Mouse (Mus musculus) kidney, postnatal 0 days (tissue): ENCODE results near the gene Acer2. TPM values are rescaled to one million over a fixed set of nuclear protein-coding genes. Genes with fewer than 3 reads are reported as not detected.

Source experiments
- ATAC-seq: fragments of 200-750 bp; cut with Nextera tagmentation; replicated peaks from 2 replicates; pipeline ENCODE4 v1.8.0; 2017; ENCODE audit warnings: low read depth, moderate number of reproducible peaks, moderate TSS enrichment, moderate library complexity; ENCODE audit not compliant: low FRiP score
- DNase-seq: peaks from one replicate; pipeline ENCODE4 v3.0.0-alpha.2; 2016; ENCODE audit warnings: low spot score
- H3K27ac ChIP-seq: fragments of 300-500 bp; sonication (generic); 2 replicates; pipeline ENCODE4 v1.5.1; 2014; ENCODE audit warnings: mild to moderate bottlenecking
- H3K27me3 ChIP-seq: fragments of 300-500 bp; sonication (generic); 2 replicates; pipeline ENCODE4 v1.6.1; 2014; ENCODE audit warnings: low read length, mixed read lengths; ENCODE audit not compliant: insufficient read depth
- H3K36me3 ChIP-seq: fragments of 300-500 bp; sonication (generic); 2 replicates; pipeline ENCODE4 v1.6.1; 2014; ENCODE audit warnings: low read length, mixed read lengths; ENCODE audit not compliant: insufficient read depth
- H3K4me1 ChIP-seq: fragments of 300-500 bp; sonication (generic); replicated peaks from 2 replicates; pipeline ENCODE4 v1.6.1; 2014; ENCODE audit warnings: antibody characterized with exemption, low read length, mixed read lengths; ENCODE audit not compliant: insufficient read depth
- H3K4me2 ChIP-seq: fragments of 300-500 bp; sonication (generic); 2 replicates; pipeline ENCODE4 v1.6.1; 2014; ENCODE audit warnings: mild to moderate bottlenecking, low read length, moderate library complexity, mixed read lengths
- H3K4me3 ChIP-seq: fragments of 300-500 bp; sonication (generic); replicated peaks from 2 replicates; pipeline ENCODE4 v1.5.1; 2014; ENCODE audit warnings: low read depth, low read length
- H3K9ac ChIP-seq: fragments of 300-500 bp; sonication (generic); 2 replicates; pipeline ENCODE4 v1.6.1; 2014; ENCODE audit warnings: low read depth, low read length
- H3K9me3 ChIP-seq: fragments of 300-500 bp; sonication (generic); replicated peaks from 2 replicates; pipeline ENCODE4 v1.6.1; 2016; ENCODE audit warnings: low read length, inconsistent platforms, mixed read lengths
- CTCF ChIP-seq: IDR thresholded peaks from 2 replicates; pipeline ENCODE4 v1.5.1; 2016; ENCODE audit warnings: antibody characterized with exemption, low read depth, mild to moderate bottlenecking, moderate library complexity
- WGBS: fragments of 180-500 bp; shearing (Covaris S2); extraction: QIAGEN DNeasy Blood & Tissue Kit; methylation state at CpG from one replicate; pipeline ENCODE4 v1.1.7; 2014; 5-methylcytosine and 5-hydroxymethylcytosine counted together
- polyA plus RNA-seq: library from polyadenylated mRNA; unstranded; fragments of >200 nt; fragmentation: Nextera tagmentation; extraction: Ambion mirVana; gene quantifications from 2 replicates; pipeline ENCODE4 v1.2.1, GENCODE M21; 2015

The Acer2 gene
- polyA plus RNA-seq, 1 experiment from 2014 or later, result 55.5 TPM

GRCm38 (mm10) chr4:86924804-86925458 lies 50.7 kb downstream of the Acer2 start:
- H3K4me1 ChIP-seq, result no peaks in the 10 kb centered on the region
- H3K9me3 ChIP-seq, result no peaks in the 10 kb centered on the region
- 8% methylated on average over 9 of the region's 9 CpGs for whole genome bisulfite sequencing
- no peak overlapping the region for H3K4me2 ChIP-seq
- H3K9ac ChIP-seq, result no peak overlapping the region
- peak; percentile 98 for TF ChIP-seq CTCF
- DNase-seq (peak; percentile 91), ATAC-seq (no peak)
- no peak overlapping the region for H3K27ac ChIP-seq
- no peaks in the 10 kb centered on the region for H3K27me3 ChIP-seq
- H3K4me3 ChIP-seq, result no peak overlapping the region
- H3K36me3 ChIP-seq, result no peaks in the 10 kb centered on the region

GRCm38 (mm10) chr4:86926997-86927396 lies 52.8 kb downstream of the Acer2 start:
- Histone ChIP-seq H3K4me2 (no peak overlapping the region), H3K27ac (no peak overlapping the region), H3K36me3 (no peaks in the 10 kb centered on the region), H3K4me1 (no peaks in the 10 kb centered on the region), H3K27me3 (no peaks in the 10 kb centered on the region), H3K4me3 (no peak overlapping the region), H3K9me3 (no peaks in the 10 kb centered on the region), H3K9ac (no peak overlapping the region)
- 85% methylated on average over 3 of the region's 3 CpGs for WGBS
- ATAC-seq, result no peak
- no peak for TF ChIP-seq CTCF
- no peak for DNase-seq

- no peak overlapping the region for H3K27ac ChIP-seq
- H3K4me1 ChIP-seq, result no peaks in the 10 kb centered on the region
- H3K27me3 ChIP-seq, result no peaks in the 10 kb centered on the region
- peak overlapping the region; percentile 70 for H3K4me2 ChIP-seq
- H3K4me3 ChIP-seq, result peak overlapping the region; percentile 44; the same call in 1 of the 2 replicates
- no peaks in the 10 kb centered on the region for H3K36me3 ChIP-seq
- WGBS, result 93% methylated on average over 7 of the region's 7 CpGs
- ATAC-seq, result peak; percentile 18; the same call in 1 of the 2 replicates
- no peaks in the 10 kb centered on the region for H3K9me3 ChIP-seq
- no peak overlapping the region for H3K9ac ChIP-seq
- no peak for DNase-seq
- TF ChIP-seq CTCF, result no peak
Measured at GRCm38 (mm10) chr4:86930101-86930635, 56.0 kb downstream of the Acer2 start.

- peak overlapping the region; percentile 82 for H3K27ac ChIP-seq
- DNase-seq (peak; percentile 46), ATAC-seq (peak; percentile 81)
- H3K9ac ChIP-seq, result peak overlapping the region; percentile 62
- no peaks in the 10 kb centered on the region for H3K27me3 ChIP-seq
- H3K9me3 ChIP-seq, result no peaks in the 10 kb centered on the region
- H3K4me2 ChIP-seq, result peak overlapping the region; percentile 70
- WGBS, result 13% methylated on average over 33 of the region's 33 CpGs
- H3K36me3 ChIP-seq, result no peaks in the 10 kb centered on the region
- TF ChIP-seq CTCF, result peak; percentile 46
- peak overlapping the region; percentile 44 for H3K4me3 ChIP-seq
- no peaks in the 10 kb centered on the region for H3K4me1 ChIP-seq
Measured at GRCm38 (mm10) chr4:86930636-86931456, 56.6 kb downstream of the Acer2 start.

DNA sequence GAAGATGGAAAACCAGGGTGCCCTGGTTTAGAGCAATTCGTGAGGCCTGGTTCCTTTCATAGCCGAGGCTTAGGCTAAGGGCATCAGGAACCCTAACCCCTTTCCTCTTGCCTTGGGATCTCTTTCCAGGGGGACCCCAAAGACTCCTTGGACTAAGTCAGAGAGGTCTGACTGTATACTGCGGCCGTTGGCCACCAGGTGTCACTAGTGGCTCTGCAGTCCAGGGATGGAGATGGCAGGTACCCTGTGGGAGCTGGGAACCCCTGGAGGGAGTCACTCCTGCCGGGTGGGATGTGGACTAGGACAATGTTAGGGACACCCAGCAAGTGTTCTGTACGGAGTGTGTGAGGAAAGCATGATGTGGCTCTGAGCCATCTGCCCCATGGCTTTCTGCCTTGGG lies 58.8 kb downstream of the Acer2 start:
- Histone ChIP-seq H3K4me1 (no peaks in the 10 kb centered on the region), H3K9ac (no peak overlapping the region), H3K4me3 (no peak overlapping the region), H3K9me3 (no peaks in the 10 kb centered on the region), H3K27ac (no peak overlapping the region), H3K36me3 (no peaks in the 10 kb centered on the region), H3K27me3 (no peaks in the 10 kb centered on the region), H3K4me2 (no peak overlapping the region)
- peak; percentile 54; the same call in 1 of the 2 replicates for TF ChIP-seq CTCF
- no peak for DNase-seq
- 90% methylated on average over 6 of the region's 6 CpGs for WGBS
- ATAC-seq, result no peak

GRCm38 (mm10) chr4:86936217-86936616 lies 62.0 kb downstream of the Acer2 start:
- no peak overlapping the region for H3K4me2 ChIP-seq
- WGBS, result 92% methylated on average over 9 of the region's 9 CpGs
- H3K27ac ChIP-seq, result no peak overlapping the region
- no peaks in the 10 kb centered on the region for H3K9me3 ChIP-seq
- no peaks in the 10 kb centered on the region for H3K27me3 ChIP-seq
- no peak for ATAC-seq
- no peak overlapping the region for H3K4me3 ChIP-seq
- no peak for TF ChIP-seq CTCF
- no peak overlapping the region for H3K9ac ChIP-seq
- no peak for DNase-seq
- H3K36me3 ChIP-seq, result no peaks in the 10 kb centered on the region
- H3K4me1 ChIP-seq, result no peaks in the 10 kb centered on the region
